Mouse (Mus musculus) liver, embryonic 16.5 days (tissue): ENCODE data around the gene Dcun1d4. TPM values are rescaled to one million over a fixed set of nuclear protein-coding genes. Genes with fewer than 3 reads are reported as not detected.

Experiments
- ATAC-seq: fragments of 200-750 bp; cut with Nextera tagmentation; 2 replicates; pipeline ENCODE4 v1.8.0; 2017; ENCODE audit warnings: low read depth, mild to moderate bottlenecking, moderate number of reproducible peaks, moderate library complexity
- H3K27ac ChIP-seq: fragments of 300-500 bp; sonication (generic); 2 replicates; pipeline ENCODE4 v1.5.1; 2014; ENCODE audit warnings: mild to moderate bottlenecking, low read length
- H3K27me3 ChIP-seq: fragments of 300-500 bp; sonication (generic); 2 replicates; pipeline ENCODE4 v1.6.1; 2014; ENCODE audit warnings: low read depth, low read length, mixed read lengths; ENCODE audit not compliant: control insufficient read depth, insufficient read depth
- H3K36me3 ChIP-seq: fragments of 300-500 bp; sonication (generic); 2 replicates; pipeline ENCODE4 v1.6.1; 2014; ENCODE audit warnings: mild to moderate bottlenecking; ENCODE audit not compliant: control insufficient read depth, insufficient read depth
- H3K4me1 ChIP-seq: fragments of 300-500 bp; sonication (generic); 2 replicates; pipeline ENCODE4 v1.6.1; 2014; ENCODE audit warnings: low read depth, low read length, mixed read lengths; ENCODE audit not compliant: control insufficient read depth
- H3K4me2 ChIP-seq: fragments of 300-500 bp; sonication (generic); 2 replicates; pipeline ENCODE4 v1.6.1; 2014; ENCODE audit warnings: low read depth, low read length, mixed read lengths
- H3K4me3 ChIP-seq: fragments of 300-500 bp; sonication (generic); 2 replicates; pipeline ENCODE4 v1.5.1; 2014; ENCODE audit warnings: low read depth, mild to moderate bottlenecking, low read length
- H3K9ac ChIP-seq: fragments of 300-500 bp; sonication (generic); 2 replicates; pipeline ENCODE4 v1.6.1; 2014; ENCODE audit warnings: low read depth, low read length
- H3K9me3 ChIP-seq: fragments of 300-500 bp; sonication (generic); replicated peaks from 2 replicates; pipeline ENCODE4 v1.6.1; 2016; ENCODE audit warnings: low read length; ENCODE audit not compliant: control insufficient read depth
- WGBS: fragments of 180-500 bp; shearing (Covaris S2); extraction: QIAGEN DNeasy Blood & Tissue Kit; methylation state at CpG from one replicate; pipeline ENCODE4 v1.1.7; 2014; ENCODE audit not compliant: insufficient replicate concordance; 5-methylcytosine and 5-hydroxymethylcytosine counted together
- polyA plus RNA-seq: library from polyadenylated mRNA; unstranded; fragments of >200 nt; fragmentation: Nextera tagmentation; extraction: Ambion mirVana; gene quantifications from 2 replicates; pipeline ENCODE4 v1.2.1, GENCODE M21; 2015

Gene Dcun1d4
- polyA plus RNA-seq, result 2.5 and 3.1 TPM in 2 replicates

GRCm38 (mm10) chr5:73480700-73481099, at the start of gene Dcun1d4:
TSS of gene Dcun1d4 (plus strand) at chr5:73481000.
- Histone ChIP-seq H3K4me3 (no peak within 1 kb of the TSS), H3K27me3 (no peaks in the 10 kb centered on the region; the same call in 1 of the 2 replicates), H3K4me2 (no peak within 1 kb of the TSS), H3K9me3 (no peaks in the 10 kb centered on the region), H3K36me3 (no peaks in the 10 kb centered on the region), H3K27ac (no peak within 1 kb of the TSS), H3K4me1 (no peaks in the 10 kb centered on the region), H3K9ac (no peak within 1 kb of the TSS)
- 65% methylated on average over 7 of the region's 7 CpGs for WGBS
- no peak for ATAC-seq

DNA sequence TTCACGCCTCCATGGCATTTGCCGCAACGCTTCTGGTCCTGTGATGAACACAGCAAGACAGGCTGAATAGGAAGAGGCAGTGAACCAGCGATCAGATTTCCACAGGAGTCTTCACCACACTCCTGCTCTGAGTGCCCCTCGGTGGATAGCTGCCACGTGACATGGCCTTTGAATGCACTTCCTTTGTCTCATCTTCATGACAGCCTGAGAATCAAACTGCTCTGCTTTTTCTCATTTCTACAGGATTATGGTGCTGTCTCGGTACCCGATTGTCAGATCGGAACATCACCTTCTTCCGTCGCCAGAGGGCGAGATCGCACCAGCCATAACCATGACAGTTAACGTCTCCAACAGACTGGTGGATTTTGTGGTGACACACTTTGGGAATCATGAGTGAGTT, 49.2 kb upstream of the Dcun1d4 start:
- no peaks in the 10 kb centered on the region for H3K27me3 ChIP-seq
- H3K9ac ChIP-seq, result no peak overlapping the region
- 21% methylated on average over 14 of the region's 14 CpGs for WGBS
- no peak for ATAC-seq
- H3K4me2 ChIP-seq, result no peak overlapping the region
- H3K4me1 ChIP-seq, result no peaks in the 10 kb centered on the region
- no peak overlapping the region for H3K4me3 ChIP-seq
- no peaks in the 10 kb centered on the region for H3K36me3 ChIP-seq
- no peak overlapping the region for H3K27ac ChIP-seq
- H3K9me3 ChIP-seq, result no peaks in the 10 kb centered on the region

GRCm38 (mm10) chr5:73432805-73433204, 48.0 kb upstream of the Dcun1d4 start:
- 46% methylated on average over 6 of the region's 6 CpGs for WGBS
- Histone ChIP-seq H3K27me3 (no peaks in the 10 kb centered on the region), H3K9me3 (no peaks in the 10 kb centered on the region), H3K4me1 (no peaks in the 10 kb centered on the region), H3K4me2 (no peak overlapping the region), H3K36me3 (no peaks in the 10 kb centered on the region), H3K4me3 (no peak overlapping the region), H3K27ac (no peak overlapping the region), H3K9ac (no peak overlapping the region)
- ATAC-seq, result no peak

GRCm38 (mm10) chr5:73434764-73435163, 46.0 kb upstream of the Dcun1d4 start:
- no peak overlapping the region for H3K4me2 ChIP-seq
- no peaks in the 10 kb centered on the region for H3K9me3 ChIP-seq
- no peaks in the 10 kb centered on the region for H3K4me1 ChIP-seq
- no peaks in the 10 kb centered on the region for H3K36me3 ChIP-seq
- no peak overlapping the region for H3K4me3 ChIP-seq
- no peak overlapping the region for H3K27ac ChIP-seq
- 61% methylated on average over 7 of the region's 7 CpGs for WGBS
- H3K9ac ChIP-seq, result no peak overlapping the region
- H3K27me3 ChIP-seq, result no peaks in the 10 kb centered on the region
- no peak for ATAC-seq

GRCm38 (mm10) chr5:73442176-73442575, 38.6 kb upstream of the Dcun1d4 start:
- ATAC-seq, result no peak
- 74% methylated on average over 9 of the region's 9 CpGs for WGBS
- H3K36me3 ChIP-seq, result no peaks in the 10 kb centered on the region
- no peak overlapping the region for H3K27ac ChIP-seq
- no peak overlapping the region for H3K4me3 ChIP-seq
- no peaks in the 10 kb centered on the region for H3K9me3 ChIP-seq
- H3K27me3 ChIP-seq, result no peaks in the 10 kb centered on the region
- no peaks in the 10 kb centered on the region for H3K4me1 ChIP-seq
- H3K4me2 ChIP-seq, result no peak overlapping the region
- H3K9ac ChIP-seq, result no peak overlapping the region

GRCm38 (mm10) chr5:73450276-73450675, 30.5 kb upstream of the Dcun1d4 start:
- no peak overlapping the region for H3K27ac ChIP-seq
- no peaks in the 10 kb centered on the region for H3K4me1 ChIP-seq
- no peaks in the 10 kb centered on the region for H3K9me3 ChIP-seq
- H3K36me3 ChIP-seq, result no peaks in the 10 kb centered on the region
- no peak overlapping the region for H3K4me3 ChIP-seq
- no peaks in the 10 kb centered on the region for H3K27me3 ChIP-seq
- no peak overlapping the region for H3K9ac ChIP-seq
- ATAC-seq, result no peak
- whole genome bisulfite sequencing, result 46% methylated on average over 1 of the region's 1 CpGs
- no peak overlapping the region for H3K4me2 ChIP-seq

DNA sequence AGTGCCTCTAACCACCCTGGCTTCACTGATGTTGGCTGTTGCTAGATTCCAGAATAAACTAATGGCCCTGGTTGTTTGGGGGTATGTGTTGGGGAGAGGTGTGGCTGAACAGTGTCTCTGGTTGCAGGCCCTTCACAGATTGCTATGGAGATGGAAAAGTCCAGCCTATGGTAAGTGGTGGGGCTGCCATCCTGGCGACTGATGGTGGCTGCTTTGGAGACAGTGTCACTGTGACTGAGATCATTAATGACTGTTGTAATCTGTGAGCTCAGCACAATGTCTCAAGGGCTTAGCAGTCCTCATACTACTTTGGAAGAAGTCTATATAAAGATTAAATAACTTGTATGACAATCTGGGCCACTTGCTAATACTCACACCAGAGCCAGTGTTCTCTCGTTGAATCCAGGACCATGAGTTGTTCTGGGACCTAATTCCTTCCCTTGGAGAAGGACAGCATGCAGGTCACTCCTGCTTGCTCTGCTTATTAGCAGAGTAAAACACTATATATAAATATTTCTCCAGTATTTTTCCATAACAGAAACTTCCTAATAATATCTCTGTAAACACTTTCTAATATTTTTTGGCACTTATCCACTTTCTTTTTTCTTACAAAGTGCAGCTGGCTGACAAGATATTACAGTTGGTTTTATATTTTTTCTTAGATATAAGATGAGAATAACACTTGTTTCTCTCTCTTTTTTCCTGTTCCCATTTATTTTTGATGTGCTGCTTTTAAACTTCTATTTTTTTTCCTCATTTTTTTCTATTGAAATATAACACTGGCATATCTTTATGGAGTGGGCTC, 26.1 kb upstream of the Dcun1d4 start:
- Histone ChIP-seq H3K27me3 (no peaks in the 10 kb centered on the region), H3K27ac (no peak overlapping the region), H3K9me3 (no peaks in the 10 kb centered on the region), H3K36me3 (no peaks in the 10 kb centered on the region), H3K4me2 (no peak overlapping the region), H3K9ac (no peak overlapping the region), H3K4me3 (no peak overlapping the region), H3K4me1 (no peaks in the 10 kb centered on the region)
- ATAC-seq, result no peak
- 54% methylated on average over 2 of the region's 2 CpGs for WGBS

DNA sequence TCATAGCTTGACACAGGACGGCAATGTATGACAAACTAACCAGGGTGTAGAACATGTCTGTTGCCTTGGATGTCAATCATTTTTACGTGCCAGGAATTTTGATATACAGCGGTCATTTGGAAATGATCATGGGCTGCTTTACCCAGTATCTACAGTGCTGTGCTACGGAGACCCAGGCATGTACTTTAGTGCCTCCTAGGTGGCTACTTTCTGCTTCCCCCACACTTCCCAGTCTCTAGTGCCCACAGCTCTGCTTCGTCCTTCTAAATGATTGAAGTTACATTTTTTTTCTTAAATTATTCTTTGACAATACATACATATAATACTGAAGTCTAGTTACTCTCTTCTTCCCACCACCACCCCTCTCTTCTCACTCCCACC, 25.5 kb upstream of the Dcun1d4 start:
- no peaks in the 10 kb centered on the region for H3K9me3 ChIP-seq
- 64% methylated on average over 5 of the region's 5 CpGs for WGBS

GRCm38 (mm10) chr5:73468462-73469433, 12.1 kb upstream of the Dcun1d4 start:
- Histone ChIP-seq H3K4me1 (no peaks in the 10 kb centered on the region), H3K4me3 (no peak overlapping the region), H3K27me3 (no peaks in the 10 kb centered on the region), H3K27ac (no peak overlapping the region), H3K9ac (no peak overlapping the region), H3K9me3 (no peaks in the 10 kb centered on the region), H3K4me2 (no peak overlapping the region), H3K36me3 (no peaks in the 10 kb centered on the region)
- WGBS, result 62% methylated on average over 16 of the region's 16 CpGs
- no peak for ATAC-seq

More for the DNA sequence above, 25.5 kb upstream of the Dcun1d4 start:
- H3K9ac ChIP-seq, result no peak overlapping the region
- H3K36me3 ChIP-seq, result no peaks in the 10 kb centered on the region
- no peak overlapping the region for H3K27ac ChIP-seq
- H3K4me1 ChIP-seq, result no peaks in the 10 kb centered on the region
- H3K4me3 ChIP-seq, result no peak overlapping the region
- no peak overlapping the region for H3K4me2 ChIP-seq
- H3K27me3 ChIP-seq, result no peaks in the 10 kb centered on the region
- no peak for ATAC-seq
